Mouse (Mus musculus) ES-E14 (cell line): Measurements from ENCODE around the gene Tpcn2.

Experiments used
- CHD2 ChIP-seq: IDR thresholded peaks from 2 replicates; pipeline ENCODE4 v1.6.1; 2014; ENCODE audit warnings: mild to moderate bottlenecking, low read depth, low read length, inconsistent platforms
- HCFC1 ChIP-seq: IDR thresholded peaks from 2 replicates; pipeline ENCODE4 v1.6.1; 2012; ENCODE audit warnings: low read length, inconsistent platforms, borderline replicate concordance; ENCODE audit not compliant: insufficient read depth
- MAFK ChIP-seq: IDR thresholded peaks from 2 replicates; pipeline ENCODE4 v1.6.1; 2014; ENCODE audit warnings: mild to moderate bottlenecking, low read depth, low read length, inconsistent platforms; ENCODE audit not compliant: insufficient read depth
- ZC3H11A ChIP-seq: IDR thresholded peaks from 2 replicates; pipeline ENCODE4 v1.6.1; 2012; ENCODE audit warnings: low read depth, mild to moderate bottlenecking, inconsistent platforms, low read length, borderline replicate concordance
- ZNF384 ChIP-seq: IDR thresholded peaks from 2 replicates; pipeline ENCODE4 v1.6.1; 2012; ENCODE audit warnings: low read depth, low read length, inconsistent platforms

GRCm38 (mm10) chr7:145187802-145188201, 96.0 kb downstream of the Tpcn2 start:
- TF ChIP-seq HCFC1 (no peak), MAFK (no peak), ZNF384 (no peak), ZC3H11A (no peak), CHD2 (no peak)
